In the genomic region with DNA sequence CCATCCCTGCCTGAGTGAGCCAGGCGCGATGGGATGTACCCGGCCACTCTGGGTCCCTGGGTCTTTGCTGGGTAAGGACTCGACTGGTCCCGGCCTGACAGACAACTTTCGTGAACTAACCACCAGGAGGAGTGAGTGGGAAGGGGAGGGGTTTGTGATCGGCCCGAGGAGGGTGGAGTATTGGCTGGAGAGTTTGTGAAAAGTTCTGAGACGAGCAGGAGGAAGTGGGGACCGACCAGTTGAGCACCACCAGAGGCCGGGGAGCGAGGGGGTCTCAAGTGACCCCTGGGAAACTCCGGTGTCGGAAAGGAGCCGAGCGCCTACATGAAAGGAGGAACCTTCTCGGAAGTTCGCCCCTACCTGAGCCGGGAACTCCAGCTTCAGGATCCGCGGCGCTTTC, we compare ENCODE assay signal across 7 mouse cellular contexts. TPM values are rescaled to one million over a fixed set of nuclear protein-coding genes. Genes with fewer than 3 reads are reported as not detected.
A peak's percentile ranks its signal among the peaks of the same experiment; 100 is the strongest.
DNase-seq lines count a peak whose midpoint lies in the region; ATAC-seq and TF ChIP-seq lines count a peak whose summit lies in the region.

A gene (plus strand): TSS at position 196 of the 400 bp plus-strand sequence.

- H3K4me2 ChIP-seq in hindbrain, embryonic 16.5 days (ENCODE audit: low read length) = peak within 1 kb of the TSS; percentile 93
- H3K4me2 ChIP-seq in midbrain, embryonic 11.5 days = peak within 1 kb of the TSS; percentile 96

- H3K4me1 ChIP-seq in hindbrain, embryonic 16.5 days (ENCODE audit: control insufficient read depth, insufficient read depth, low read depth, low read length) = peaks cover 19% of the 10 kb centered on the region
- H3K4me1 ChIP-seq in midbrain, embryonic 11.5 days (ENCODE audit: control insufficient read depth, insufficient read depth, low read length) = peaks cover 12% of the 10 kb centered on the region
- H3K4me1 ChIP-seq in small intestine, adult 2 months (ENCODE audit: control insufficient read depth, insufficient read depth, insufficient read length, low read length) = peaks cover 14% of the 10 kb centered on the region

- H3K4me3 ChIP-seq in hindbrain, embryonic 16.5 days (ENCODE audit: low read length) = peak within 1 kb of the TSS; percentile 58
- peak within 1 kb of the TSS; percentile 87 for H3K4me3 ChIP-seq in midbrain, embryonic 11.5 days (ENCODE audit: low read depth, low read length)
- peak within 1 kb of the TSS; percentile 94 for H3K4me3 ChIP-seq in small intestine, adult 2 months (ENCODE audit: low read depth, low read length)

- intact Hi-C loops in left cerebral cortex, postnatal 4 days (cut with DNase I) = loop anchor here (10.0 kb wide), 1 partner anchor 467 kb away; no protein-coding TSS in a partner anchor

- peak within 1 kb of the TSS; percentile 81 for H3K27ac ChIP-seq in hindbrain, embryonic 16.5 days (ENCODE audit: low read depth, low read length)
- H3K27ac ChIP-seq in midbrain, embryonic 11.5 days (ENCODE audit: low read depth, low read length) = peak within 1 kb of the TSS; percentile 77
- H3K27ac ChIP-seq in small intestine, adult 2 months (ENCODE audit: insufficient read depth, low read depth, low read length) = peak within 1 kb of the TSS; percentile 59

- no peaks in the 10 kb centered on the region for H3K9me3 ChIP-seq in hindbrain, embryonic 16.5 days (ENCODE audit: control insufficient read depth, low read length)
- no peaks in the 10 kb centered on the region for H3K9me3 ChIP-seq in midbrain, embryonic 11.5 days (ENCODE audit: control insufficient read depth, low read length)

- DNase-seq in ZHBTc4 (ENCODE audit: low read depth, low spot score) = peak; percentile 92
- DNase-seq in cerebellum, postnatal 25 days = peak; percentile 58 to 69
- peak; percentile 89 for DNase-seq in gastrocnemius, adult 18-20 months (ENCODE audit: low spot score)
- DNase-seq in left cerebral cortex, postnatal 4 days = peak; percentile 72
- peak; percentile 94 for DNase-seq in midbrain, embryonic 11.5 days (ENCODE audit: low spot score, missing footprints)

- H3K27me3 ChIP-seq in hindbrain, embryonic 16.5 days (replicated peaks; ENCODE audit: control insufficient read depth, insufficient read depth, low read length) = no peaks in the 10 kb centered on the region
- H3K27me3 ChIP-seq in midbrain, embryonic 11.5 days (ENCODE audit: control insufficient read depth, insufficient read depth, low read length) = no peaks in the 10 kb centered on the region
- no peaks in the 10 kb centered on the region for H3K27me3 ChIP-seq in small intestine, adult 2 months (ENCODE audit: control insufficient read depth, insufficient read depth, low read length)

- peak within 1 kb of the TSS; percentile 73 for H3K9ac ChIP-seq in hindbrain, embryonic 16.5 days (ENCODE audit: low read depth, low read length)
- peak within 1 kb of the TSS; percentile 92 for H3K9ac ChIP-seq in midbrain, embryonic 11.5 days (ENCODE audit: low read length)

- peaks cover 12% of the 10 kb centered on the region for H3K36me3 ChIP-seq in hindbrain, embryonic 16.5 days (ENCODE audit: control insufficient read depth, insufficient read depth, low read length)
- H3K36me3 ChIP-seq in midbrain, embryonic 11.5 days (ENCODE audit: control insufficient read depth, insufficient read depth, low read length) = peaks cover 4% of the 10 kb centered on the region; the same call in 1 of the 2 replicates
- peaks cover 5% of the 10 kb centered on the region; the same call in 1 of the 2 replicates for H3K36me3 ChIP-seq in small intestine, adult 2 months (ENCODE audit: control insufficient read depth, insufficient read depth, low read length)

- peak; percentile 77 for ATAC-seq in hindbrain, embryonic 16.5 days
- ATAC-seq in midbrain, embryonic 11.5 days (ENCODE audit: low FRiP score) = peak; percentile 80

- WGBS in hindbrain, embryonic 16.5 days = under 1% methylated on average over 22 of the region's 22 CpGs
- WGBS in midbrain, embryonic 11.5 days = 1% methylated on average over 22 of the region's 22 CpGs
- WGBS in small intestine, adult 2 months = under 1% methylated on average over 22 of the region's 22 CpGs

- TF ChIP-seq POLR2A in small intestine, adult 2 months (IDR thresholded peaks at IDR 0.05; ENCODE audit: low read depth, low read length) = peak; percentile 70; the same call in 1 of the 2 replicates

- TF ChIP-seq CTCF in small intestine, adult 2 months (IDR thresholded peaks at IDR 0.05; ENCODE audit: extremely low read depth, insufficient read length, insufficient replicate concordance, low read depth, low read length) = peak; percentile 74; the same call in 1 of the 2 replicates

RNA-seq across cellular contexts. Expression of the gene that starts here (rescaled TPM):
- total RNA-seq in gastrocnemius, adult 18-20 months (2021) = 1 to 10 TPM in 1 of 2 experiments, under 1 TPM in 1; 0.87 to 1.3 TPM
- 2.9 and 3.3 TPM in 2 replicates for polyA plus RNA-seq in hindbrain, embryonic 16.5 days (2015; fragmentation: Nextera tagmentation; extraction: Ambion mirVana)
- total RNA-seq in left cerebral cortex, postnatal 4 days (2021) = 1 to 10 TPM; 4.0 to 4.1 TPM
- polyA plus RNA-seq in midbrain, embryonic 11.5 days (2014; fragmentation: Nextera tagmentation; extraction: Ambion mirVana) = 3.3 and 4.3 TPM in 2 replicates
- 2.6 and 3.4 TPM in 2 replicates for polyA plus RNA-seq in small intestine, adult 2 months (2012; rRNA removed)

Comparison
In these comparisons a context has a peak if more than half of its experiments do, and no peak if none do; other contexts are left out.
1. Peak in every context shown above with its lines: DNase-seq, ATAC-seq, H3K4me3 ChIP-seq and H3K27ac ChIP-seq.